Mouse (Mus musculus): Measurements from ENCODE around the gene Lsm7.

- TF ChIP-seq POLR2A (IDR thresholded peaks at IDR 0.05; ENCODE audit: borderline replicate concordance, control insufficient read depth, low read depth, low read length) (no peak), CTCF (IDR thresholded peaks at IDR 0.05; ENCODE audit: control insufficient read depth, insufficient read depth, low read length) (no peak)
These were observed 36.3 kb downstream of the Lsm7 start for GRCm38 (mm10) chr10:80818599-80819281.

Data from bone marrow, adult 2 months (tissue).